Mouse (Mus musculus): ENCODE measurements at regions not wholly inside any gene's neighbourhood (a gene's known extent, or its start where the extent isn't known, plus 50 kb on each side); places are given as distances from the start of the nearest gene placed in this dataset.

DNA sequence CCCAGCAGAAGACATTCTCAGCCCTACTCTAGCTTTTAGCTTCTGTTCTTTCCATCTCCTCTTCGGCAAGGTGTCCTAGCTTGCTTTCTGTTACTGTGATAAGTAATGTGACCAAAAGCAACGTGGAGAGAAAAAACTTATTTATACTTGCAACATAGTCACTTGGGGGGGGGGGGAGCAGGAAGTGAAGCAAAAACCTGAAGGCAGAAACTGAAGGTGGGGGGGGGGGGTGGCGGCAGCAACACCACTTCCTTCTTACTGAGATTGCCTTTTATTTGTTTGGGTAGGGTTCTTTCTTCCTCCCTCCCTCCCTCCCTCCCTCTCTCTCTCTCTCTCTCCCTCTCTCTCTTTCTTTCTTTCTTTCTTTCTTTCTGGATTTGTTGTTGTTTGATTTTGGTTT is 103.8 kb upstream of the Gpr141 start:
- no peaks in the 10 kb centered on the region for H3K27me3 ChIP-seq (replicated peaks; ENCODE audit: control insufficient read depth, insufficient read depth, low read length)
- WGBS, result 75% methylated on average over 3 of the region's 3 CpGs
- no peaks in the 10 kb centered on the region for H3K4me1 ChIP-seq (ENCODE audit: control insufficient read depth, insufficient read depth, low read length)
- no peak for DNase-seq
- no peak overlapping the region for H3K4me3 ChIP-seq (ENCODE audit: insufficient read depth, low read depth, low read length)
- no peak for TF ChIP-seq CTCF (conservative IDR thresholded peaks at IDR 0.05; ENCODE audit: insufficient read depth, insufficient read length, low read depth, low read length)
- TF ChIP-seq POLR2A (IDR thresholded peaks at IDR 0.05; ENCODE audit: low read depth, low read length), result no peak
- H3K36me3 ChIP-seq (ENCODE audit: control insufficient read depth, insufficient read depth, low read length), result no peaks in the 10 kb centered on the region
- H3K27ac ChIP-seq (ENCODE audit: insufficient read depth, low read depth, low read length), result no peak overlapping the region

DNA sequence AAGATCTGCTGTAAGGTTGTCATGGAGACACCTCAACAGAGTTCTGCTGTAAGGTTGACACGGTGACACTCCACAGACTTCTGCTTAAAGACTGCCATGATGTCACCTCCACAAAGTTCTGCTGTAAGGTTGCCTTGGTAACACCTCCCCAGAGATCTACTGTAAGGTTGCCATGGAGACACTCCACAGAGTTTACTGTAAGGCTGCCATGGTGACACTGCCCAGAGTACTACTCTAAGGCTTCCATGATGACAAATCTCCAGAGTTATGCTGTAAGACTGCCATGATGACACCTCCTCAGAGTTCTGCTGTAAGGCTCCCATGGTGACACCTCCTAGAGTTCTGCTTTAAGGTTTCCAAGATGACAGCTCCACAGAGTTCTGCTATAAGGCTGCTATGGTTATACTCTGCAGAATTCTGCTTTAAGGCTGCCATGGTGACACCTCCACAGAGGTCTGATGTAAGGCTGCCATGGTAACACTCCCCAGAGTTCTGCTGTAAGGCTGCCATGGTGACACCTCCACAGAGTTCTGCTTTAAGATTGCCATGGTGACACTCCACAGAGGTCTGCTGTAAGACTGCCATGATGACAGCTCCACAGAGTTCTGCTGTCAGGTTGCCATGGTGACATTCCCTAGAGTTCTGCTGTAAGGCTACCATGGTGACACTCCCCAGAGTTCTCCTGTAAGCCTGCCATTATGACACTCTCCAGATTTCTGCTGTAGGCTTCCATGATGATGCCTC is 97.2 kb upstream of the Gpr141 start:
- TF ChIP-seq CTCF (conservative IDR thresholded peaks at IDR 0.05; ENCODE audit: insufficient read depth, insufficient read length, low read depth, low read length), result no peak
- TF ChIP-seq POLR2A (IDR thresholded peaks at IDR 0.05; ENCODE audit: low read depth, low read length), result no peak
- WGBS, result 74% methylated on average over 1 of the region's 1 CpGs

DNA sequence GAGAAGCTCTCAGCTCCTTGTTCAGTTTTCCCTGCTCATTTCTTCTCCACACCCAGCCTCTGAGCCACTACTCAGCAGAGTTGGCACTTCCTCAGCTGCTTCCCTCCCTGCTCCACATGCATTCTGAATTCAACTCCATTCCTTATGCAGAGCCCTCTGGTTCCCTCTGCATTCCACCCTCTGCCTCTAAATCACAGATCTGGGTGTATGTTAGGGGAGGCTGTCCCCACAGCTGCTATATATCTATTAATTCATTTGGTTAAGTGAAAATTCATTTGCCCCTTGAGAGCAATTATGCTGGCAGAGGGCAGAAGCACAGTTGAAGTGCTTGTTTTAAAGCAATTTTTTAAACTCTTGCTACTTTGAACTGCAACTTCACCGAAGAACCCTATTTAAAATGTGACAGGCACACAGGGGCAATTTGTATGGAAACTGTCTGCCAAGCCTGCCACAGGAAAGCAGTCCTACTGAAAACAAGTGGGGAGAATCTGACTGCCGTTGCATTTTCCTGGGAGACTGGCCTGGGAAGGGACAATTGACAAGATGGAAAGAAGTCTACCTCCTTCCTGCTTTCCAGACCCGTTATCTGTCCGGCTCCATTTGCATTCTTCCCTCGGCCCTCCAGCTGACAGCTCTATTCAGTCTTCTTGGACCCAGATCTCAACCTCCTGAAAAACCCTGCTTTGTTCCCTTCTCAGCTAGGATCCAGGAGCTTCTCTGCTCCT is 88.0 kb upstream of the Gpr141 start:
- TF ChIP-seq CTCF (conservative IDR thresholded peaks at IDR 0.05; ENCODE audit: insufficient read depth, insufficient read length, low read depth, low read length) (no peak), POLR2A (IDR thresholded peaks at IDR 0.05; ENCODE audit: low read depth, low read length) (no peak)
- Histone ChIP-seq H3K36me3 (ENCODE audit: control insufficient read depth, insufficient read depth, low read length) (no peaks in the 10 kb centered on the region), H3K4me1 (ENCODE audit: control insufficient read depth, insufficient read depth, low read length) (no peaks in the 10 kb centered on the region), H3K4me3 (ENCODE audit: insufficient read depth, low read depth, low read length) (no peak overlapping the region), H3K27ac (ENCODE audit: insufficient read depth, low read depth, low read length) (no peak overlapping the region), H3K27me3 (replicated peaks; ENCODE audit: control insufficient read depth, insufficient read depth, low read length) (no peaks in the 10 kb centered on the region)
- 56% methylated on average over 5 of the region's 5 CpGs for WGBS
- DNase-seq, result no peak

More for the DNA sequence above, 97.2 kb upstream of the Gpr141 start:
- Histone ChIP-seq H3K27me3 (replicated peaks; ENCODE audit: control insufficient read depth, insufficient read depth, low read length) (no peaks in the 10 kb centered on the region), H3K4me1 (ENCODE audit: control insufficient read depth, insufficient read depth, low read length) (no peaks in the 10 kb centered on the region), H3K36me3 (ENCODE audit: control insufficient read depth, insufficient read depth, low read length) (no peaks in the 10 kb centered on the region), H3K27ac (ENCODE audit: insufficient read depth, low read depth, low read length) (no peak overlapping the region), H3K4me3 (ENCODE audit: insufficient read depth, low read depth, low read length) (no peak overlapping the region)
- no peak for DNase-seq

DNA sequence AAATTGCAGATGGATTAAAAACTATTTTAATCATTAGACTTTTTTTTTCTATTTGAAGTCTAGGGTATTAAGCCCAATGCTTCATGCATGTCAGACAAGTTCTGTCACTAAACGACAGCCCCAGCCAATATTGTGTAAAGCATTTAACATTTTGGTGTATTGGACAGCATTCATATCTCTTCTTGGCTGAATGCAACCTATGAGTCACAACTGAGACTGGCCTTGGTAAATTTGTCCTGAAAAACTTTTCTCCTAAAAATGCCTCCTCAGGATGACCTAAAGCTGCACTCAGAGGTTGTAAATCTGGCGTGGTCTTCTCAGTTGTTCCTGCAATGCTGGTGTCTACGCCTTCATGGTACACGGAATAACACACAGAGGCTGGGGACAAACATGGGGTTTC is 78.7 kb upstream of the Gpr141 start:
- TF ChIP-seq POLR2A (IDR thresholded peaks at IDR 0.05; ENCODE audit: low read depth, low read length) (no peak), CTCF (conservative IDR thresholded peaks at IDR 0.05; ENCODE audit: insufficient read depth, insufficient read length, low read depth, low read length) (no peak)
- H3K4me3 ChIP-seq (ENCODE audit: insufficient read depth, low read depth, low read length), result no peak overlapping the region
- no peak overlapping the region for H3K27ac ChIP-seq (ENCODE audit: insufficient read depth, low read depth, low read length)
- no peaks in the 10 kb centered on the region for H3K4me1 ChIP-seq (ENCODE audit: control insufficient read depth, insufficient read depth, low read length)
- no peaks in the 10 kb centered on the region for H3K36me3 ChIP-seq (ENCODE audit: control insufficient read depth, insufficient read depth, low read length)
- no peak for DNase-seq
- WGBS, result 75% methylated on average over 4 of the region's 4 CpGs
- H3K27me3 ChIP-seq (replicated peaks; ENCODE audit: control insufficient read depth, insufficient read depth, low read length), result no peaks in the 10 kb centered on the region

DNA sequence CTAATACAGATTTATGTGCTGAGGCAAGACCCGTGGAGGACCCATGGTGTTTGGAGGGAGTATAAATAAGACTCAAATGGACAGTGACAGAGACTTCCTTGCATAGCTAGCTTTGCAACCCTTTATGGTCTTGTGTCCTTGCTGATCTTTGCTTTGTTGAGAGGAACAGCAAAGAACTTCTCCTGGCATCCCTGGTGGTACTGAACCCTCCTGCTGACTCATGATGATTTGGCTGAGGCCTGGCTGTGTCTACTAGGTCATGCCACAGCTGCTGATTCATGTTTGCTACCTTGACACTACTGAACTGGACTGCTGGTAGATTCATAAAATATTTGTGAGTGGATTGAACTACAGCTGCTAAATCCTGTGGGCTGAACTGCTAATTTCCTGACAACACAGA is 73.1 kb upstream of the Gpr141 start:
- TF ChIP-seq POLR2A (IDR thresholded peaks at IDR 0.05; ENCODE audit: low read depth, low read length) (no peak), CTCF (conservative IDR thresholded peaks at IDR 0.05; ENCODE audit: insufficient read depth, insufficient read length, low read depth, low read length) (no peak)
- 40% methylated on average over 1 of the region's 1 CpGs for WGBS

DNA sequence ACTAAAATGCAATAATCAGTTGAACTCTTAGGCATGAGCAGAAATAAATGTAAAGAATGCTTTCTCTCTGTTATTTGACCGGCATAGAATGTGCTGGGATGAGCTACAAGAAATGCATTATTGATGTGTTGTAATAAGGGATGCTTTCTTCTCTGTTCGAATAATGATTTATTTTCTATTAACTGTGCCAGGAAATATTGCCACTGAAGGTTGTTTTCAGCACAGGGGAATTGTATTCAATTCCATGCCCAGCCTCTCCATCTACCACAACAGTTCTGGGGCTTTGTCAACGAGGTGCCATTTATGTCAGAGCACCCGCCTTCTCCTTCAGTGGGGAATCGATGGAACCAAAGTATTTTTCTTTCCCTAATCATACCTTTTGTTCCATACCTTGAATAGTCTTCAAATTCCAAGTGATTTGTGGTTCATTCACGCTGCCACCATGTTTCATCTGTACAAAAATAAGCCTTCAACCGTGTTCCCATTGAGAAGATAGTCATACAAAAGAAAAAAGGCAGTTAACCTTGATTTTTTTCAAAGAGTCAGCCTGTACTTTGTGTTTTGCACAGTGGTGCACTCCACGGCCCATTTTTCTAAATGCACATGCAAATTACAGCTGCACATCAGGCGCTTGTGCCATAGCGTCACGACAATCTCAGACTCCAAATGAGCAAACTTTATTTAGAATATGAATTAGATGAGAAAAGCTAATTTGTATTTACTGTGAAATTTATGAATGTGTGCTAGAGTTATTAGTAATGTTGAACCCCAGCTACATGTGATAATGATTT is 65.1 kb upstream of the Gpr141 start:
- Histone ChIP-seq H3K27ac (ENCODE audit: insufficient read depth, low read depth, low read length) (no peak overlapping the region), H3K27me3 (replicated peaks; ENCODE audit: control insufficient read depth, insufficient read depth, low read length) (no peaks in the 10 kb centered on the region; the same call in 1 of the 2 replicates), H3K4me3 (ENCODE audit: insufficient read depth, low read depth, low read length) (no peak overlapping the region), H3K4me1 (ENCODE audit: control insufficient read depth, insufficient read depth, low read length) (no peaks in the 10 kb centered on the region), H3K36me3 (ENCODE audit: control insufficient read depth, insufficient read depth, low read length) (no peaks in the 10 kb centered on the region)
- TF ChIP-seq POLR2A (IDR thresholded peaks at IDR 0.05; ENCODE audit: low read depth, low read length), result no peak
- no peak for TF ChIP-seq CTCF (conservative IDR thresholded peaks at IDR 0.05; ENCODE audit: insufficient read depth, insufficient read length, low read depth, low read length)
- no peak for DNase-seq
- WGBS, result 87% methylated on average over 11 of the region's 11 CpGs

More for the DNA sequence above, 73.1 kb upstream of the Gpr141 start:
- no peak overlapping the region for H3K4me3 ChIP-seq (ENCODE audit: insufficient read depth, low read depth, low read length)
- H3K4me1 ChIP-seq (ENCODE audit: control insufficient read depth, insufficient read depth, low read length), result no peaks in the 10 kb centered on the region
- H3K27me3 ChIP-seq (replicated peaks; ENCODE audit: control insufficient read depth, insufficient read depth, low read length), result no peaks in the 10 kb centered on the region
- no peaks in the 10 kb centered on the region for H3K36me3 ChIP-seq (ENCODE audit: control insufficient read depth, insufficient read depth, low read length)
- H3K27ac ChIP-seq (ENCODE audit: insufficient read depth, low read depth, low read length), result no peak overlapping the region
- DNase-seq, result no peak
